Mouse (Mus musculus) adrenal gland, postnatal 25 days (tissue): ENCODE measurements at regions not wholly inside any gene's neighbourhood (a gene's known extent, or its start where the extent isn't known, plus 50 kb on each side); places are given as distances from the start of the nearest gene placed in this dataset.
"Not testable (repeated sequence)": the region's sequence is repeated elsewhere in the genome, so short reads cannot be mapped to it uniquely, and the experiment has no call there.

Experiments
- DNase-seq: peaks from one replicate; pipeline ENCODE4 v3.0.0; 2021; ENCODE audit warnings: mixed read lengths

- not testable (repeated sequence) for DNase-seq
Observed at GRCm38 (mm10) chr3:121582711-121583110, 50.5 kb upstream of the Slc44a3 start.
